Mouse (Mus musculus) E14TG2a.4 (cell line): ENCODE measurements at regions not wholly inside any gene's neighbourhood (a gene's known extent, or its start where the extent isn't known, plus 50 kb on each side); places are given as distances from the start of the nearest gene placed in this dataset.
"Not testable (repeated sequence)": the region's sequence is repeated elsewhere in the genome, so short reads cannot be mapped to it uniquely, and the experiment has no call there.

Source experiments
- CTCF ChIP-seq: conservative IDR thresholded peaks from 2 replicates; pipeline ENCODE4 v1.5.1; 2014; ENCODE audit warnings: low read length
- NANOG ChIP-seq: IDR thresholded peaks from 2 replicates; pipeline ENCODE4 v1.6.1; 2014; ENCODE audit warnings: borderline replicate concordance, low read length, mixed read lengths
- POU5F1 ChIP-seq: IDR thresholded peaks from 2 replicates; pipeline ENCODE4 v1.6.1; 2014; ENCODE audit warnings: low read length, borderline replicate concordance

GRCm38 (mm10) chr17:13469867-13470380, 115.6 kb downstream of the Tcp10c start:
- TF ChIP-seq NANOG, CTCF, POU5F1: not testable (repeated sequence)
